Mouse (Mus musculus) forebrain, embryonic 15.5 days (tissue): ENCODE results near the gene Gm17304. TPM values are rescaled to one million over a fixed set of nuclear protein-coding genes. Genes with fewer than 3 reads are reported as not detected.

ENCODE experiments used
- ATAC-seq: fragments of 200-750 bp; cut with Nextera tagmentation; replicated peaks from 2 replicates; pipeline ENCODE4 v1.8.0; 2017; ENCODE audit warnings: mild to moderate bottlenecking, moderate TSS enrichment, moderate library complexity
- H3K27ac ChIP-seq: fragments of 300-500 bp; sonication (generic); replicated peaks from 2 replicates; pipeline ENCODE4 v1.5.1; 2015; ENCODE audit warnings: mild to moderate bottlenecking, inconsistent platforms
- H3K27me3 ChIP-seq: fragments of 300-500 bp; sonication (generic); 2 replicates; pipeline ENCODE4 v1.6.1; 2015; ENCODE audit warnings: inconsistent platforms
- H3K36me3 ChIP-seq: fragments of 300-500 bp; sonication (generic); 2 replicates; pipeline ENCODE4 v1.6.1; 2015; ENCODE audit warnings: mild to moderate bottlenecking, inconsistent platforms
- H3K4me1 ChIP-seq: fragments of 300-500 bp; sonication (generic); 2 replicates; pipeline ENCODE4 v1.6.1; 2015; ENCODE audit warnings: inconsistent platforms
- H3K4me2 ChIP-seq: fragments of 300-500 bp; sonication (generic); replicated peaks from 2 replicates; pipeline ENCODE4 v1.6.1; 2015; ENCODE audit warnings: mild to moderate bottlenecking, inconsistent platforms
- H3K4me3 ChIP-seq: fragments of 300-500 bp; sonication (generic); 2 replicates; pipeline ENCODE4 v1.5.1; 2015; ENCODE audit warnings: mild to moderate bottlenecking, inconsistent platforms
- H3K9ac ChIP-seq: fragments of 300-500 bp; sonication (generic); replicated peaks from 2 replicates; pipeline ENCODE4 v1.6.1; 2015; ENCODE audit warnings: mild to moderate bottlenecking, inconsistent platforms
- H3K9me3 ChIP-seq: fragments of 300-500 bp; sonication (generic); 2 replicates; pipeline ENCODE4 v1.6.1; 2016; ENCODE audit warnings: inconsistent platforms
- WGBS: fragments of 180-500 bp; shearing (Covaris S2); methylation state at CpG from one replicate; pipeline ENCODE4 v1.1.7; 2015; ENCODE audit warnings: mixed read lengths; 5-methylcytosine and 5-hydroxymethylcytosine counted together
- polyA plus RNA-seq: library from polyadenylated mRNA; unstranded; fragments of >200 nt; fragmentation: Nextera tagmentation; extraction: Ambion mirVana; gene quantifications from 2 replicates; pipeline ENCODE4 v1.2.1, GENCODE M21; 2015

Gm17304 gene
- not detected in 2 replicates for polyA plus RNA-seq

GRCm38 (mm10) chr5:106608798-106609197, at the start of gene Gm17304:
TSS of gene Gm17304 (plus strand) at chr5:106609098.
- ATAC-seq, result no peak
- H3K27ac ChIP-seq, result no peak within 1 kb of the TSS
- 95% methylated on average over 4 of the region's 4 CpGs for WGBS
- H3K4me1 ChIP-seq, result no peaks in the 10 kb centered on the region
- no peaks in the 10 kb centered on the region for H3K9me3 ChIP-seq
- H3K36me3 ChIP-seq, result no peaks in the 10 kb centered on the region; the same call in 1 of the 2 replicates
- no peak within 1 kb of the TSS for H3K4me3 ChIP-seq
- H3K27me3 ChIP-seq, result no peaks in the 10 kb centered on the region
- H3K9ac ChIP-seq, result no peak within 1 kb of the TSS
- no peak within 1 kb of the TSS for H3K4me2 ChIP-seq

DNA sequence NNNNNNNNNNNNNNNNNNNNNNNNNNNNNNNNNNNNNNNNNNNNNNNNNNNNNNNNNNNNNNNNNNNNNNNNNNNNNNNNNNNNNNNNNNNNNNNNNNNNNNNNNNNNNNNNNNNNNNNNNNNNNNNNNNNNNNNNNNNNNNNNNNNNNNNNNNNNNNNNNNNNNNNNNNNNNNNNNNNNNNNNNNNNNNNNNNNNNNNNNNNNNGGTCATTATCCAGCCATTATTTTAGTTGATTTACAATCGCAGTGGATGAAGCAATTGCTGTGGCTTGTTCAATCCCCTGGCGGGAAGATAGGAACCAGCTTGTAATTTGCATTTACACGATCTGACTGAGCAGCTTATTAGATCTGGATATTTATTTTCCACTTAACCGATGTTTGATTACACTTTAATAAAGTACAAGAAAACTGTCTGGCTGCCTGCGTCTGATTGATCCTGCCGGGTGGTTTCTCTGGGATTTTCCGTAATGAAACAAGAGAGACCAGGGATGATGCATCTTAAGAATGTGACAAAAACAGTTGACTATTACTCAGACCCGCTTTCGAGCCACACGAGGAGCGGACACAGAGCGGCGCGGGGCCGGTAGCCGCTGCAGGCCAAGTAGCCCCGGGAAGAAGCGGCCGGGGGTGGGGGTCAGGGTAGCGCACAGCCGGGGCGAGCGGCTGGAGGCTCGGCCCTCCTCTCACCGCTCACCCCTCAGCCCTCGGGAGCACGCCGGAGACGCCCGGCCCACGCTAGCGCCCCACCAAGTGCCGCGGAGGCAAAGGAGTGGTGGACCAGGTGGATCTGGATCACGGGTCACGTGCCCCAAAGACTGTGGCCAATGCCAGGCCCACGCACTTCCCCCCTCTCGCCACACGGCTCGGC, 48.0 kb upstream of the Gm17304 start:
- Histone ChIP-seq H3K4me1 (peaks cover 42% of the 10 kb centered on the region), H3K27me3 (peaks cover 87% of the 10 kb centered on the region), H3K4me2 (peak overlapping the region; percentile 46), H3K9me3 (no peaks in the 10 kb centered on the region), H3K36me3 (no peaks in the 10 kb centered on the region), H3K9ac (peak overlapping the region; percentile 24; the same call in 1 of the 2 replicates), H3K4me3 (peak overlapping the region; percentile 24), H3K27ac (peak overlapping the region; percentile 53)
- ATAC-seq, result peak; percentile 69
- WGBS, result 2% methylated on average over 40 of the region's 40 CpGs

- H3K36me3 ChIP-seq, result no peaks in the 10 kb centered on the region
- WGBS, result 16% methylated on average over 8 of the region's 8 CpGs
- H3K4me2 ChIP-seq, result peak overlapping the region; percentile 46
- H3K4me3 ChIP-seq, result peak overlapping the region; percentile 24
- no peak for ATAC-seq
- peaks cover 42% of the 10 kb centered on the region for H3K4me1 ChIP-seq
- H3K9ac ChIP-seq, result 0 out of 2 replicates have a peak overlapping the region, but pooled peaks have one; percentile 24
- no peaks in the 10 kb centered on the region for H3K9me3 ChIP-seq
- peaks cover 91% of the 10 kb centered on the region for H3K27me3 ChIP-seq
- H3K27ac ChIP-seq, result no peak overlapping the region
Observed at GRCm38 (mm10) chr5:106561499-106561822, 47.4 kb upstream of the Gm17304 start.

GRCm38 (mm10) chr5:106566025-106566424, 42.9 kb upstream of the Gm17304 start:
- no peaks in the 10 kb centered on the region for H3K36me3 ChIP-seq
- H3K4me1 ChIP-seq, result peaks cover 6% of the 10 kb centered on the region
- no peak overlapping the region for H3K9ac ChIP-seq
- no peak for ATAC-seq
- no peak overlapping the region for H3K27ac ChIP-seq
- 13% methylated on average over 6 of the region's 6 CpGs for WGBS
- H3K4me2 ChIP-seq, result no peak overlapping the region
- H3K9me3 ChIP-seq, result no peaks in the 10 kb centered on the region
- H3K4me3 ChIP-seq, result no peak overlapping the region
- H3K27me3 ChIP-seq, result peaks cover 97% of the 10 kb centered on the region

GRCm38 (mm10) chr5:106573742-106574559, 34.9 kb upstream of the Gm17304 start:
- 6% methylated on average over 54 of the region's 55 CpGs for WGBS
- Histone ChIP-seq H3K4me2 (peak overlapping the region; percentile 81), H3K4me1 (peaks cover 33% of the 10 kb centered on the region), H3K9ac (peak overlapping the region; percentile 45), H3K36me3 (no peaks in the 10 kb centered on the region), H3K27ac (no peak overlapping the region), H3K4me3 (peak overlapping the region; percentile 47), H3K27me3 (peaks cover 64% of the 10 kb centered on the region), H3K9me3 (no peaks in the 10 kb centered on the region)
- ATAC-seq, result peak; percentile 36; the same call in 1 of the 2 replicates

DNA sequence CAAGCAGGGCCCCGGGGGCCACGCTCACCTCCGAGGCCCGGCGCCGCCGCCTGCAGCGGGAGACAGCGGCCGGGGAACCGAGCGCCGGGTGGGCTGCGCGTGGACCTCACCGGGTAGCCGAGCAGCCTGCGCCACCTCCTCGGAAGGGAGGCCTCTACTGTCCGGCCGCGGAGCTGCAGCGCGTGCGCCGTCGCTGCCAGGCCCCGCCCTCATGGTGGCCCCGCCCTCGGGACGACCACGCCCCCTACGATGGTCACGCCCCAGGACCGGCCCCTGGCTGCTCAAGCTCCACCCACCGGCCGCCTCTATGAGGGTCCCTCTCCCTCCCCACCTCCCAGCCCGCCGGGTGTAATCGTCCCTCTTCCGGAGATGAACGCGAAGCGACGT, 34.3 kb upstream of the Gm17304 start:
- Histone ChIP-seq H3K4me2 (peak overlapping the region; percentile 81), H3K4me1 (peaks cover 33% of the 10 kb centered on the region), H3K9ac (peak overlapping the region; percentile 45), H3K4me3 (peak overlapping the region; percentile 47), H3K27me3 (peaks cover 62% of the 10 kb centered on the region), H3K36me3 (no peaks in the 10 kb centered on the region), H3K9me3 (no peaks in the 10 kb centered on the region), H3K27ac (no peak overlapping the region)
- peak; percentile 83 for ATAC-seq
- WGBS, result under 1% methylated on average over 45 of the region's 45 CpGs

- Histone ChIP-seq H3K9me3 (no peaks in the 10 kb centered on the region), H3K4me3 (peak overlapping the region; percentile 47; the same call in 1 of the 2 replicates), H3K36me3 (no peaks in the 10 kb centered on the region), H3K9ac (no peak overlapping the region), H3K27me3 (peaks cover 62% of the 10 kb centered on the region), H3K4me2 (peak overlapping the region; percentile 81), H3K27ac (no peak overlapping the region), H3K4me1 (peaks cover 33% of the 10 kb centered on the region)
- 31% methylated on average over 4 of the region's 4 CpGs for WGBS
- no peak for ATAC-seq
Observed at GRCm38 (mm10) chr5:106575098-106575497, 33.8 kb upstream of the Gm17304 start.

GRCm38 (mm10) chr5:106577237-106577888, 31.5 kb upstream of the Gm17304 start:
- Histone ChIP-seq H3K9ac (no peak overlapping the region), H3K9me3 (no peaks in the 10 kb centered on the region), H3K27ac (no peak overlapping the region), H3K4me3 (no peak overlapping the region), H3K27me3 (peaks cover 65% of the 10 kb centered on the region), H3K4me2 (no peak overlapping the region), H3K4me1 (peaks cover 33% of the 10 kb centered on the region), H3K36me3 (no peaks in the 10 kb centered on the region)
- 15% methylated on average over 9 of the region's 9 CpGs for WGBS
- ATAC-seq, result peak; percentile 85

- Histone ChIP-seq H3K4me3 (no peak overlapping the region), H3K36me3 (no peaks in the 10 kb centered on the region), H3K9me3 (no peaks in the 10 kb centered on the region), H3K4me2 (no peak overlapping the region), H3K27ac (no peak overlapping the region), H3K27me3 (peaks cover 55% of the 10 kb centered on the region), H3K9ac (no peak overlapping the region), H3K4me1 (peaks cover 19% of the 10 kb centered on the region)
- no peak for ATAC-seq
- 85% methylated on average over 7 of the region's 7 CpGs for WGBS
Observed at GRCm38 (mm10) chr5:106580943-106581342, 28.0 kb upstream of the Gm17304 start.

- no peak overlapping the region for H3K4me3 ChIP-seq
- H3K4me2 ChIP-seq, result no peak overlapping the region
- no peaks in the 10 kb centered on the region for H3K9me3 ChIP-seq
- H3K27ac ChIP-seq, result no peak overlapping the region
- 0 out of 2 replicates have a peak, but pooled peaks cover 3% of the 10 kb centered on the region for H3K27me3 ChIP-seq
- H3K4me1 ChIP-seq, result no peaks in the 10 kb centered on the region
- ATAC-seq, result no peak
- 90% methylated on average over 9 of the region's 9 CpGs for WGBS
- H3K36me3 ChIP-seq, result 0 out of 2 replicates have a peak, but pooled peaks cover 3% of the 10 kb centered on the region
- no peak overlapping the region for H3K9ac ChIP-seq
Observed at GRCm38 (mm10) chr5:106589006-106589405, 19.9 kb upstream of the Gm17304 start.

GRCm38 (mm10) chr5:106589670-106590069, 19.2 kb upstream of the Gm17304 start:
- ATAC-seq, result no peak
- no peaks in the 10 kb centered on the region for H3K9me3 ChIP-seq
- no peak overlapping the region for H3K9ac ChIP-seq
- no peak overlapping the region for H3K4me3 ChIP-seq
- WGBS, result 92% methylated on average over 11 of the region's 11 CpGs
- H3K4me2 ChIP-seq, result no peak overlapping the region
- H3K36me3 ChIP-seq, result 0 out of 2 replicates have a peak, but pooled peaks cover 3% of the 10 kb centered on the region
- 0 out of 2 replicates have a peak, but pooled peaks cover 2% of the 10 kb centered on the region for H3K27me3 ChIP-seq
- no peak overlapping the region for H3K27ac ChIP-seq
- H3K4me1 ChIP-seq, result no peaks in the 10 kb centered on the region
